Mouse (Mus musculus) midbrain, embryonic 10.5 days (tissue): ENCODE measurements around the gene Batf. TPM values are rescaled to one million over a fixed set of nuclear protein-coding genes. Genes with fewer than 3 reads are reported as not detected.
"Not testable (repeated sequence)": the region's sequence is repeated elsewhere in the genome, so short reads cannot be mapped to it uniquely, and the experiment has no call there.

ENCODE experiments used
- DNase-seq: peaks from one replicate; pipeline ENCODE4 v3.0.0-alpha.2; 2017; ENCODE audit warnings: low spot score
- H3K27ac ChIP-seq: fragments of 300-500 bp; sonication (generic); replicated peaks from 2 replicates; pipeline ENCODE4 v1.5.1; 2016; ENCODE audit warnings: mild to moderate bottlenecking
- H3K27me3 ChIP-seq: fragments of 300-500 bp; sonication (generic); 2 replicates; pipeline ENCODE4 v1.6.1; 2016; ENCODE audit warnings: low read depth, mild to moderate bottlenecking; ENCODE audit not compliant: poor library complexity, severe bottlenecking
- H3K36me3 ChIP-seq: fragments of 300-500 bp; sonication (generic); 2 replicates; pipeline ENCODE4 v1.6.1; 2016; ENCODE audit warnings: mild to moderate bottlenecking, moderate library complexity
- H3K4me1 ChIP-seq: fragments of 300-500 bp; sonication (generic); 2 replicates; pipeline ENCODE4 v1.6.1; 2016
- H3K4me3 ChIP-seq: fragments of 300-500 bp; sonication (generic); 2 replicates; pipeline ENCODE4 v1.5.1; 2016; ENCODE audit warnings: mild to moderate bottlenecking, moderate library complexity
- H3K9me3 ChIP-seq: fragments of 300-500 bp; sonication (generic); replicated peaks from 2 replicates; pipeline ENCODE4 v1.6.1; 2016; ENCODE audit warnings: mild to moderate bottlenecking
- WGBS: fragments of 180-500 bp; shearing (Covaris S2); methylation state at CpG from one replicate; pipeline ENCODE4 v1.1.7; 2016; 5-methylcytosine and 5-hydroxymethylcytosine counted together
- polyA plus RNA-seq: library from polyadenylated mRNA; unstranded; fragments of >200 nt; fragmentation: Nextera tagmentation; extraction: Ambion mirVana; gene quantifications from 2 replicates; pipeline ENCODE4 v1.2.1, GENCODE M21; 2016

Batf gene
- polyA plus RNA-seq, 1 experiment from 2014 or later = 2.6 TPM

DNA sequence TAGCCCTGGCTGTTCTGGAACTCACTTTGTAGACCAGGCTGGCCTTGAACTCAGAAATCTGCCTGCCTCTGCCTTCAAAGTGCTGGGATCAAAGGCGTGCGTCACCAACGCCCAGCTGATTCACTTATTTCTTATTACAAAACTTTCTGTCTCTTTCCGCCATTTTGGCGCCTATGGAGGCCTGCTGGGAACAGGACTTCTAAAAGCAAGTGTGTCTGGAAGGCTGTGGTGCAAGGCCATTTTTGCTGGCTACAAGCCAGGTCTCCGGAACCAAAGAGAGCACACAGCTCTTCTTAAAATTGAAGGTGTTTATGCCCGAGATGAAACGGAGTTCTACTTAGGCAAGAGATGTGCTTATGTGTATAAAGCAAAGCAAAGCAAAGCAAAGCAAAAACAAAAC is 24.2 kb upstream of the Batf start:
- DNase-seq, H3K9me3 ChIP-seq, H3K27ac ChIP-seq, H3K27me3 ChIP-seq, H3K4me1 ChIP-seq, H3K4me3 ChIP-seq, H3K36me3 ChIP-seq: not testable (repeated sequence)
- 89% methylated on average over 8 of the region's 8 CpGs for WGBS

GRCm38 (mm10) chr12:85662896-85663295 is 23.6 kb upstream of the Batf start:
- WGBS = 17% methylated on average over 9 of the region's 9 CpGs
- Histone ChIP-seq H3K9me3 (no peaks in the 10 kb centered on the region), H3K36me3 (no peaks in the 10 kb centered on the region)

DNA sequence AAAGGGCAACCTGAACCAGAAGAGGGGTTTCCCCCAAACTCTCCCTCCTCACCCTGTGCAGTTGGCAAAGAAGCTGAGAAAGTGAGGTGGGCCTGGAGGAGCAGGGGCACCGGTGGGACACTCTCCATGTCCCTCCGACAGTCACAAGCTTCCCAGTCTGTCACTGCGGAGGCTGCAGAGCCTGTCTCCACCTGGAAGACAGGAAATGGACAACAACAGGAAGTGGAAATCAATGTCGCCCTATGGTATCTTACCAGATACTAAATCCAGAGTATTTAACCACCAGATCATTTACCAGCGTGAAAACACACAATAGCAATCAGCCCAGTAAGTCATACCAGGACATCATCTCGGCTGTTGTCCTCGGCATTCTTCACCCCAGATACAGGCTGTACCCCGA is 20.4 kb upstream of the Batf start:
- 92% methylated on average over 8 of the region's 8 CpGs for WGBS
- no peak overlapping the region for H3K4me3 ChIP-seq
- H3K9me3 ChIP-seq = no peaks in the 10 kb centered on the region
- H3K4me1 ChIP-seq = no peaks in the 10 kb centered on the region
- no peak overlapping the region for H3K27ac ChIP-seq
- no peak for DNase-seq
- no peaks in the 10 kb centered on the region for H3K27me3 ChIP-seq
- no peaks in the 10 kb centered on the region for H3K36me3 ChIP-seq

More at GRCm38 (mm10) chr12:85662896-85663295, 23.6 kb upstream of the Batf start:
- Histone ChIP-seq H3K4me3 (no peak overlapping the region), H3K27ac (no peak overlapping the region), H3K27me3 (no peaks in the 10 kb centered on the region), H3K4me1 (peaks cover 6% of the 10 kb centered on the region)
- peak; percentile 70 for DNase-seq

DNA sequence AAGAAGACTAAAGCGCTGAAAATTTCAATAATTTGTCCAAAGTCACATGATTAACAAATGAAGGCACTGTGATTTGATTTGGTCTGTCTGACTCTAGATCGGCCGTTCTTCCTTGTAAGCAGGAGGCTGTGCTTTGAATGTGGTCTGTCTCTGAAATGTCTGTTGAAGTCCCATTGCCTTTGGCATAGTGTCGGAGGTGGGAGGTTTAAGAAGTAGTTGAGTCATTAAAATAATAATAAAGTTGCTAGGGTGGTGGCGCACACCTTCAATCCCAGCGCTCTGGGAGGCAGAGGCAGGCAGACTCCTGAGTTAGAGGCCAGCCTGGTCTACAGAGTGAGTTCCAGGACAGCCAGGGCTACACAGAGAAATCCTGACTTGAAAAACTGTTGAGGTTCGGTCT is 19.4 kb upstream of the Batf start:
- no peak for DNase-seq
- 92% methylated on average over 7 of the region's 7 CpGs for WGBS
- no peaks in the 10 kb centered on the region for H3K4me1 ChIP-seq
- no peaks in the 10 kb centered on the region for H3K9me3 ChIP-seq
- no peak overlapping the region for H3K27ac ChIP-seq
- H3K36me3 ChIP-seq = no peaks in the 10 kb centered on the region
- H3K27me3 ChIP-seq = no peaks in the 10 kb centered on the region
- H3K4me3 ChIP-seq = no peak overlapping the region

DNA sequence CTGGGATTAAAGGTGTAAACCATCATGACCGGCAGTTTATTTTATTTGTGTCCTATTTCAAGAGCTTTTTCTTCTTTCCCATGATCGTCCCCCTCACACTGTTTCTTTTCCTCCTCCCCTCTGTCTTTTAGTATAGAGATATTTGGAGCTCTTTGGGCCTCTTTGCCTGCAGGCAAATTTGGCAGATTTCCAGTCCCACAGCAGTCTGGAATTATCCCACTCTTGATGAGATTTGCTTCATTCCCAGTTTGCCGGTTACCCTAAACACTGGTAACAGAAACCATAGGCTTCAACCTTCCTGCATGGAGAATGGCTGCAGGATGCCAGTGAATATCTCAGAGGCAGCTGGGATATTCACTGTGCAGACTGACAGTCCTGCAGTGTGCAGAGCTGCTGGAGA is 17.8 kb upstream of the Batf start:
- Histone ChIP-seq H3K36me3 (no peaks in the 10 kb centered on the region), H3K27ac (no peak overlapping the region), H3K9me3 (no peaks in the 10 kb centered on the region), H3K27me3 (no peaks in the 10 kb centered on the region), H3K4me1 (0 out of 2 replicates have a peak, but pooled peaks cover 2% of the 10 kb centered on the region), H3K4me3 (no peak overlapping the region)
- DNase-seq = no peak
- 85% methylated on average over 3 of the region's 3 CpGs for WGBS

DNA sequence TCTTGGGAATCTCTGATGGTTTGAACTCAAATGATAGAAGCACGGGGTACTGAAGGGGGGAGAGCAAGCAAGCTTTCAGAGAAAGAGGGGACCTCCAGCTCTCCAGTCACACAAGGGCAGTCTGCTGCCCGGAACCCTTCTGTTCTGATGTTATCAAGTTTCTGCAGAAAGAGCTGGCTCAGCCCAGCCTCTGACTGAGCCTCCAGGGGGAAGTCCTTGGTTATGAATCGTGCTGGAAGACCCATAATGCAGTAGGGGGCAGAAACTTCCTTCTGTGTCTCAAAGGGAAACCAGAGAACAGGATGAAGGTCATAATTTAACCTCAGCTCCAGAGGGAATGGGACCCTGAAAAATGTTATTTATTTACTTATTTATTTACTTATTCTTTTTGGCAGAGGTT is 16.4 kb upstream of the Batf start:
- Histone ChIP-seq H3K9me3 (no peaks in the 10 kb centered on the region), H3K27me3 (no peaks in the 10 kb centered on the region), H3K4me3 (no peak overlapping the region), H3K4me1 (0 out of 2 replicates have a peak, but pooled peaks cover 2% of the 10 kb centered on the region), H3K27ac (no peak overlapping the region), H3K36me3 (no peaks in the 10 kb centered on the region)
- WGBS = 82% methylated on average over 3 of the region's 3 CpGs
- DNase-seq = no peak

DNA sequence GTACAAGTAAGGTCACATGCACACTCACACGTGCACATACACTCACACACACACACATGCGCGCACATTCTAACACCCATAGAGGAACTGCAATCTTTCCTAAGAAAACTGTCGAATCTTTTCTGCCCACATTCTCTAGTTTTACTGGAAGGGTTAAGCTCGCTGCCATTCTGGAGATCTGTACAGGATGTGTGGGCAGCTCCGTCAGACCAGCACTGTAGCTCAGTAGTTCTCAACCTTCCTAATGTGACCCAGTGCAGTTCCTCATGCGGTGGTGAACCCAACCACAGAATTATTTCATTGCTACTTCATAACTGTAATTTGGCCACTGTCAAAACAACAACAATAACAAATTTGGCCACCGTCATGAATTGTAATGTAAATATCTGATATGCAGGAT is 12.6 kb upstream of the Batf start:
- no peak overlapping the region for H3K4me3 ChIP-seq
- 0 out of 2 replicates have a peak, but pooled peaks cover 2% of the 10 kb centered on the region for H3K4me1 ChIP-seq
- no peaks in the 10 kb centered on the region for H3K27me3 ChIP-seq
- DNase-seq = no peak
- no peak overlapping the region for H3K27ac ChIP-seq
- no peaks in the 10 kb centered on the region for H3K9me3 ChIP-seq
- WGBS = 90% methylated on average over 8 of the region's 8 CpGs
- H3K36me3 ChIP-seq = no peaks in the 10 kb centered on the region

DNA sequence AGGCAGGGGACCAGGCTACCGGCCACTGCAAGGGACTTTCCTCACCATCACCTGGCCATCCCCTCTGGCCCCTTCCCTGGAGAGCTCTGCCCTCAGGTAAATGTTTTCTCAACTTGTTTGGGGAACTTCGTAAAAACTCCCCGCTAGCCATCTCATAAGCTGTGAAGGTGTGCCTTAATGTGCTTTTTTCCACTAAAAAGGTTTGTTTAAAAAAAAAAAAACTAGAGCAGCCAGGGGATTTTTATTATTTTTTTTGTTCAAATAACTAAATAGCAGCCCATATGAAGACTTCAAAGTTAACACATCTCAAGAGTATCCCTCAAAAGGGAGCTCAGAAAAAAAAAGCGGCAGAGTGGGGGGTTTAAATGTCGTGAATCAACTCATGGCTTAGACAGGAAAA is 7.4 kb upstream of the Batf start:
- H3K4me3 ChIP-seq = no peak overlapping the region
- 83% methylated on average over 5 of the region's 5 CpGs for WGBS
- no peaks in the 10 kb centered on the region for H3K4me1 ChIP-seq
- no peak overlapping the region for H3K27ac ChIP-seq
- no peak for DNase-seq
- no peaks in the 10 kb centered on the region for H3K9me3 ChIP-seq
- no peaks in the 10 kb centered on the region for H3K36me3 ChIP-seq
- H3K27me3 ChIP-seq = no peaks in the 10 kb centered on the region

DNA sequence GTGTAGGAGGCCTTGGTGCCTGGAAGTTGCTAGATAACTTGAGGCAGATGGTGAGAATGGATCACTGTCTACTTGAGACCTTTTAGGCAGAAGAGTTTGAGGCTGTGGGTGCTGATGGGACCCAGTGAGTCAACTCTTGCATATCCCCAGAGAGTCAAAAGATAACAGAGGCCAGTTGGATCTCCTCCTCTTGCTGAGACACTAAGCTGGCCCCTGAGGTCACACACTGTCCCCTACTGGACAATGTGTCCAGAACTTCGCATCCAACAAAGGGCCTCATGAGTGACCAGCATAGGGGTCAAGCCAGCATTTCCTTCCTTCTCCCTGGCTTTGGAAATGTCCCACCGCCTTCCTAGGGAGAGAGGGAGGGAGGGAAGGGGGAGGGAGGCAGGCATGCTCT is 6.7 kb upstream of the Batf start:
- WGBS = 84% methylated on average over 2 of the region's 2 CpGs
- H3K36me3 ChIP-seq = no peaks in the 10 kb centered on the region
- no peaks in the 10 kb centered on the region for H3K4me1 ChIP-seq
- no peak overlapping the region for H3K4me3 ChIP-seq
- no peak for DNase-seq
- no peaks in the 10 kb centered on the region for H3K9me3 ChIP-seq
- H3K27me3 ChIP-seq = no peaks in the 10 kb centered on the region
- no peak overlapping the region for H3K27ac ChIP-seq

DNA sequence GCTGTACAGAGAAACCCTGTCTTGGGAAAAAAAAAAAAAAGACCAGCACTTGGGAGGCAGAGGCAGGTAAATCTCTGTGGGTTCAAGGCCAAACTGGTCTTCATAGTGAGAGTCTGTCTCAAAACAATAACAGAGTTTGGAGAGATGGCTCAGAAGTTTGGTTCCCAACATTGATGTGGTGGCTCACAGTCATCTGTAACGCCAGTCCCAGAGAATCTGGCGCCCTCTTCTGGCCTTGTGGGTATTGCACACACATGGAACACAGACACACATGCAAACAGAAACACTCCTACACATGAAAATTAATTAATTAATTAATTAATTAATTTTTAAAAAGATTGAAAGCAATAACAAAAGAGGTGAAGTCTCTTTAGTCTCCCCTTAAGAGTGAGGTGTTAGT is 4.1 kb upstream of the Batf start:
- Histone ChIP-seq H3K4me3 (no peak overlapping the region), H3K27ac (no peak overlapping the region), H3K4me1 (peaks cover 6% of the 10 kb centered on the region; the same call in 1 of the 2 replicates), H3K36me3 (no peaks in the 10 kb centered on the region), H3K9me3 (no peaks in the 10 kb centered on the region), H3K27me3 (no peaks in the 10 kb centered on the region)
- WGBS = 35% methylated on average over 2 of the region's 2 CpGs
- no peak for DNase-seq

GRCm38 (mm10) chr12:85684411-85685275 is 1.8 kb upstream of the Batf start:
- 87% methylated on average over 16 of the region's 16 CpGs for WGBS
- no peaks in the 10 kb centered on the region for H3K36me3 ChIP-seq
- H3K4me1 ChIP-seq = peaks cover 6% of the 10 kb centered on the region; the same call in 1 of the 2 replicates
- no peak overlapping the region for H3K27ac ChIP-seq
- DNase-seq = no peak
- no peak overlapping the region for H3K4me3 ChIP-seq
- no peaks in the 10 kb centered on the region for H3K9me3 ChIP-seq
- H3K27me3 ChIP-seq = no peaks in the 10 kb centered on the region

GRCm38 (mm10) chr12:85687217-85687533 is 706 bp downstream of the Batf start:
- 76% methylated on average over 7 of the region's 7 CpGs for WGBS

GRCm38 (mm10) chr12:85687846-85688245 is 1.4 kb downstream of the Batf start:
- Histone ChIP-seq H3K4me1 (peaks cover 6% of the 10 kb centered on the region; the same call in 1 of the 2 replicates), H3K27ac (no peak overlapping the region), H3K27me3 (no peaks in the 10 kb centered on the region), H3K9me3 (no peaks in the 10 kb centered on the region), H3K36me3 (no peaks in the 10 kb centered on the region), H3K4me3 (no peak overlapping the region)
- no peak for DNase-seq
- WGBS = 77% methylated on average over 6 of the region's 6 CpGs

More at GRCm38 (mm10) chr12:85687217-85687533, 706 bp downstream of the Batf start:
- H3K36me3 ChIP-seq = no peaks in the 10 kb centered on the region
- no peaks in the 10 kb centered on the region for H3K9me3 ChIP-seq
- no peaks in the 10 kb centered on the region for H3K27me3 ChIP-seq
- H3K4me1 ChIP-seq = peaks cover 6% of the 10 kb centered on the region; the same call in 1 of the 2 replicates
- H3K4me3 ChIP-seq = no peak overlapping the region
- no peak for DNase-seq
- no peak overlapping the region for H3K27ac ChIP-seq
